Mouse (Mus musculus) G1E (cell line): ENCODE measurements around the gene Aars2.
A peak's percentile ranks its signal among the peaks of the same experiment; 100 is the strongest.

Experiments used
- CTCF ChIP-seq: IDR thresholded peaks from 2 replicates; pipeline ENCODE4 v1.5.1; 2012; ENCODE audit warnings: low read depth, low read length, inconsistent platforms, mixed read lengths
- GATA2 ChIP-seq: IDR thresholded peaks from 2 replicates; pipeline ENCODE4 v1.6.1; 2012; ENCODE audit warnings: low read depth, low read length, inconsistent platforms, borderline replicate concordance
- POLR2AphosphoS5 ChIP-seq: IDR thresholded peaks from 2 replicates; pipeline ENCODE4 v1.6.1; 2012; ENCODE audit warnings: low read depth, low read length, inconsistent platforms; ENCODE audit not compliant: insufficient replicate concordance
- TAL1 ChIP-seq: conservative IDR thresholded peaks from 2 replicates; pipeline ENCODE4 v1.6.1; 2012; ENCODE audit warnings: low read depth, low read length, inconsistent platforms, mixed read lengths

GRCm38 (mm10) chr17:45506700-45507189 is at the start of gene Aars2:
- peak; percentile 26; the same call in 1 of the 2 replicates for TF ChIP-seq CTCF
- no peak for TF ChIP-seq TAL1
- TF ChIP-seq GATA2 = no peak
- no peak for TF ChIP-seq POLR2AphosphoS5
